Mouse (Mus musculus): ENCODE results near the gene Ssbp4.

DNA sequence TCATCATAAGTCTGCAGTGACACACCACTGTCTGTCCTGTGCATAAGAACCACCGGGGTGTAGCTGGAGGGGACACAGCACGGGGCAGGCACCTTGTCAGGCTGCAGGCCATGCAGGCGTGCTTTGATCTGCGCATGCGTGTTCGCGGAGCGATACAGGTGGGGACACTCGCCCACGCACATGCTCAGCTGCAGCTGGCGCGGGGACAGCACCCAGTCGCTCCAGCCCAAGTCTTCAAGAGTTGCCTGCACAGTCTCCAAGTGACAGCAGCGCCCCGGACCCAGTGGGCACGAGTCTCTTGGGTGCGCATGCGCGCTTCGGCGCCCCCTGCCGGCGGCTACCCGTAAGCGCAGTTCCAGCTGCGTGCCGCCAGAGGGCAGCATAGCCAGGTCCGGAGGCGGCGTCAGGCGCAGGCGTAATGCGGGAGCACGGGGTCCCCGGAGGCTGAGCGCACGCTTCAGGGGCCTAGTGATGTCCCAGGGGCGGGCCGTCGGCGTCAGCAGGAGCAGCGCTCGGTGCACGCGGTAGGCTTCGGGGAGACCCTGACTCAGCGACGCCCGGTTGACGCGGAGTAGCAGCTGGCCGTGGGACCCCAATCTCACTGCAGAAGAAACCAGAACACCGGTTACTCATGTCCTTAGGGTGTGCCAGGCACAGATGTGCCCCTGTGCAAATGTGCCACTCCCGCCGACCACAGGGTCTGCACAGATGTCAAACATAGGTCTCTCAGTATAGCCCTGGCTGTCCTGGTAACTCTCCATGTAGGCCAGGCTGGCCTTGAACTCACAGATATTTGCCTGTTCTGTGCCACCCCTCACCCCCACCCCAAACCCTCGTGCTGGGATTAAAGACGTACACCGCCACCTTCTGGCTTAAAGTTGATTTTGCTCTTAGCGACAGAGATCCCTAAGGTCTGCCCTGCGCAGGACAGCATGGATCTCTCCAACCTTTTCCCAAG, 21.2 kb upstream of the Ssbp4 start:
- peak; percentile 100 for TF ChIP-seq CTCF (IDR thresholded peaks at IDR 0.05; ENCODE audit: borderline replicate concordance, insufficient read depth, low read length)
- peak; percentile 37 for TF ChIP-seq POLR2A (IDR thresholded peaks at IDR 0.05; ENCODE audit: low read depth, low read length)
